Mouse (Mus musculus): ENCODE data around the gene Noct.
A peak's percentile ranks its signal among the peaks of the same experiment; 100 is the strongest.

GRCm38 (mm10) chr3:51225979-51226378 is 1.7 kb downstream of the Noct start:
- TF ChIP-seq CTCF (IDR thresholded peaks at IDR 0.05; ENCODE audit: low read depth) (no peak), EP300 (IDR thresholded peaks at IDR 0.05; ENCODE audit: low read depth) (0 out of 2 replicates have a peak, but pooled peaks have one; percentile 6)

Data from liver, embryonic 14.5 days (tissue).